Mouse (Mus musculus): Measurements from ENCODE around the gene Rcc2. TPM values are rescaled to one million over a fixed set of nuclear protein-coding genes. Genes with fewer than 3 reads are reported as not detected.

The Rcc2 gene
- polyA plus RNA-seq, 1 experiment, result 44.1 TPM

DNA sequence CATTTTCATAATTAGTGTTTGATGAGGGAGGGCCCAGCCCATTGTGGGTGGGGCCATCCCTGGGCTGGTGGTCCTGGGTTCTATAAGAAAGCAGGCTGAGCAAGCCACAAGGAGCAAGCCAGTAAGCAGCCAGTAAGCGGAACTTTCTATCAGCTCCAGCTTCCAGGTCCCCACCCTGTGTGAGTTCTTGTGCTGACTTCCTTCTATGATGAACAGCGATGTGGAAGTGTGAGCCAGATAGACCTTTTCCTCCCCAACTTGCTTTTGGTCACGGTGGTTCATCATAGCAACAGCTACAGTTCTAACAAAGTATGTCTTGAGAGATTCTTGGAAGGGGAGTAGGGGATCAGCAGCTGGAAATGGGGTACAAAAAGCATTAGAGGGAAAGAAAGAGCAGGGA, 65.6 kb downstream of the Rcc2 start:
- TF ChIP-seq CTCF (IDR thresholded peaks at IDR 0.05; ENCODE audit: extremely low read depth, insufficient read depth, low read length), result no peak
- TF ChIP-seq POLR2A (IDR thresholded peaks at IDR 0.05; ENCODE audit: extremely low read depth, insufficient read depth, low read length), result no peak
- Histone ChIP-seq H3K4me1 (ENCODE audit: control insufficient read depth, insufficient read depth, low read length) (no peaks in the 10 kb centered on the region), H3K4me3 (ENCODE audit: insufficient read depth, low read length) (no peak overlapping the region), H3K27ac (ENCODE audit: insufficient read depth, low read length) (no peak overlapping the region)

GRCm38 (mm10) chr4:140768973-140769372, 68.6 kb downstream of the Rcc2 start:
- no peak for TF ChIP-seq POLR2A (IDR thresholded peaks at IDR 0.05; ENCODE audit: extremely low read depth, insufficient read depth, low read length)
- no peak for TF ChIP-seq CTCF (IDR thresholded peaks at IDR 0.05; ENCODE audit: extremely low read depth, insufficient read depth, low read length)
- no peak overlapping the region for H3K27ac ChIP-seq (ENCODE audit: insufficient read depth, low read length)
- no peak overlapping the region for H3K4me3 ChIP-seq (ENCODE audit: insufficient read depth, low read length)
- H3K4me1 ChIP-seq (ENCODE audit: control insufficient read depth, insufficient read depth, low read length), result no peaks in the 10 kb centered on the region

DNA sequence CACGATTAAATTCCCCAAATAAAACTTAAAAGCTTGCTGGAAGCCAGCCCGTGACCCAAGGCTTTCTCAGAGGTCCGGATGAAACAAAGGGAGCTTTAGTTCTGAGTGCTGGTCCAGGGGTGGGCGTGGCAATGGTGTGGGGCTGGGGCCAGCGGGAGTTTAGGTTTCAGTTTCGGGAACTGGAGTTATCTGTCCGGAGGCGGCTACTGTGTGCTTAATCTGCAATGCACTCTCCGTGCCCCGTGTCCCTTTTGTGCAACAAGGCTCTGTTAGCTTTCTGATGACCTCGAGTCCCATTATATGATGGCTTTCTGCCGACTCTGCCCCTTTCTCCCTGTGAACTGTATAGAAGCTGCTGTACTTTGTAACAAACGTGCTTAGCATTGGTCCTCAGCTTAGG, 70.1 kb downstream of the Rcc2 start:
- no peak overlapping the region; the same call in 1 of the 2 replicates for H3K4me3 ChIP-seq (ENCODE audit: insufficient read depth, low read length)

DNA sequence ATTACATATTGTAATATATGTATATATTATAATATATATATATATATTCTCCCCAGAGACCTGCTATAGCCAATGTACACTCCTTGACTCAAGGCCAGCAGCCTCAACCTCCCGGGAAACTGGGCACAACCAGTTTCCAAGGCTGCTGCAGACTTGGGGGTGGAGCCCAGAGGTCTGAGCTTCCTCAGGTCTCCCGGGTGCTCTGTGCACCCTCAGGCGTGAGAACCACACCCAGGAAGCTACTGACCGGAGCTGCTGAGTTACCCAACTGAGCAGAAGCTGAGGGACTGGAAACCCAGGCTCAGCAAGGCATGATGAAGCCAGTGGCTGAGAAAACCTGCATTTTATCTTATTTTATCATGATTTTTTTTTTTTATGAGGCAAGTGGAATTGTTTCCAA, 70.8 kb downstream of the Rcc2 start:
- TF ChIP-seq POLR2A (IDR thresholded peaks at IDR 0.05; ENCODE audit: extremely low read depth, insufficient read depth, low read length), result no peak
- TF ChIP-seq CTCF (IDR thresholded peaks at IDR 0.05; ENCODE audit: extremely low read depth, insufficient read depth, low read length), result no peak
- Histone ChIP-seq H3K27ac (ENCODE audit: insufficient read depth, low read length) (no peak overlapping the region), H3K4me3 (ENCODE audit: insufficient read depth, low read length) (no peak overlapping the region), H3K4me1 (ENCODE audit: control insufficient read depth, insufficient read depth, low read length) (no peaks in the 10 kb centered on the region)

More for the DNA sequence above, 70.1 kb downstream of the Rcc2 start:
- TF ChIP-seq POLR2A (IDR thresholded peaks at IDR 0.05; ENCODE audit: extremely low read depth, insufficient read depth, low read length), result no peak
- no peak for TF ChIP-seq CTCF (IDR thresholded peaks at IDR 0.05; ENCODE audit: extremely low read depth, insufficient read depth, low read length)
- H3K27ac ChIP-seq (ENCODE audit: insufficient read depth, low read length), result no peak overlapping the region
- no peaks in the 10 kb centered on the region for H3K4me1 ChIP-seq (ENCODE audit: control insufficient read depth, insufficient read depth, low read length)

Other genes with a start within 250 kb of the Rcc2 start
- 34.5 and 38.3 TPM in 2 replicates for gene Arhgef10l, start 34.5 kb upstream of the Rcc2 start, polyA plus RNA-seq (2012; rRNA removed)
- 0.72 and 1.1 TPM in 2 replicates for gene Padi6, start 42.1 kb downstream of the Rcc2 start, polyA plus RNA-seq (2012; rRNA removed)
- gene Padi4, start 73.7 kb downstream of the Rcc2 start, polyA plus RNA-seq (2012; rRNA removed), result 0.11 and 0.31 TPM in 2 replicates
- gene Padi3, start 110.1 kb downstream of the Rcc2 start, polyA plus RNA-seq (2012; rRNA removed), result not detected in 2 replicates
- 0.04 TPM in 1 of 2 replicates, not detected in the other for gene Padi1, start 145.2 kb downstream of the Rcc2 start, polyA plus RNA-seq (2012; rRNA removed)
- 19.4 and 19.7 TPM in 2 replicates for gene Padi2, start 205.8 kb downstream of the Rcc2 start, polyA plus RNA-seq (2012; rRNA removed)